ENCODE assay signal across 8 mouse cellular contexts in the genomic region with DNA sequence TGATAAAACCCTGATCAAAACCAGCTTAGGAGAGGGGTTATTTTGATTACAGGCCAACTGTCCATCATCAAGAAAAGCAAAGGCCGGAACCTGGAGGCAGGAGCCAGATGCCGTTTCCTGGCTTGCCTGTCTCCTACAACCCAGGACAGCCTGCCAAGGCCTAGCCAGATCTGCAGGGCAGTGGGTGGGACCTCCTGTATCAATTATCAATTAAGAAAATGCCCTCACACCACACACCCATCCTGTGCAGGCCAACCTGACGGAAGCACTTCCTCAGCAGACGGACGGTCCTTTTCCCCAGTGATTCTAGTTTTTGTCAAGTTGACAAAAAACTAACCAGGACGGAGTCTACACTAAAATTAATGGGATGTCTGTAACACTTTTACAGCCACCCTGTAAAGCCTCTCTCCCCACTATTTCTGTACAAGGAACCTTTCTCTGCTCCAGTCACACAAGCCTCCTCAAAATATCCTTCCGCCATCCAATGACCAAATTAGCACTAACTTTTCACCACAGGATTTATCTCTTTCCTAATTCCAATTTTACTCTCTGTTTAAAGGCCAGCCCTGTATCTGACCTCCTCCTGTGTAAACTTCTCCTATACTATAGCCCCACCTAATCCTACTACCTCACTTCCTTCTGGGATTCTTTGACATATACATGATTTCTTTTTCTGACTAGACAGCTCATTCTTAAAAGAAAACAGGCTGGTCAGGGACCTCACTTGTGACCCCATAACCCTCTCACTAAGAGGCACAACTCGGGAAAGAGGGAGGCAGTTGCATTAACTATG. TPM values are rescaled to one million over a fixed set of nuclear protein-coding genes. Genes with fewer than 3 reads are reported as not detected.
DNase-seq lines count a peak whose midpoint lies in the region; ATAC-seq and TF ChIP-seq lines count a peak whose summit lies in the region.

No protein-coding gene starts in this region.

- H3K9ac ChIP-seq in kidney, embryonic 14.5 days (ENCODE audit: low read depth, low read length), result no peak overlapping the region
- no peak overlapping the region for H3K9ac ChIP-seq in heart, adult 2 months (ENCODE audit: low read depth, low read length)
- H3K9ac ChIP-seq in midbrain, embryonic 14.5 days (replicated peaks; ENCODE audit: low read length), result no peak overlapping the region

- DNase-seq in kidney, adult 11 months, result peak; percentile 54
- DNase-seq in heart, adult 2 months, result peak; percentile 43 to 44
- peak; percentile 63 for DNase-seq in kidney, postnatal 14 days
- no peak for DNase-seq in midbrain, embryonic 14.5 days
- DNase-seq in urinary bladder, adult 18-20 months (ENCODE audit: low spot score in 2 of 2), result no peak
- DNase-seq in thymus, adult 2 months, result no peak

- H3K27me3 ChIP-seq in kidney, embryonic 14.5 days (ENCODE audit: control insufficient read depth, insufficient read depth, low read length), result no peaks in the 10 kb centered on the region
- no peaks in the 10 kb centered on the region for H3K27me3 ChIP-seq in heart, adult 2 months (ENCODE audit: control insufficient read depth, insufficient read depth, low read length)
- no peaks in the 10 kb centered on the region for H3K27me3 ChIP-seq in midbrain, embryonic 14.5 days (ENCODE audit: control insufficient read depth, insufficient read depth, low read length)
- H3K27me3 ChIP-seq in thymus, adult 2 months (ENCODE audit: control insufficient read depth, insufficient read depth, low read length), result no peaks in the 10 kb centered on the region

- TF ChIP-seq CTCF in heart, adult 2 months (IDR thresholded peaks at IDR 0.05), result no peak
- TF ChIP-seq CTCF in thymus, adult 2 months (IDR thresholded peaks at IDR 0.05; ENCODE audit: borderline replicate concordance, control insufficient read depth, extremely low read depth, insufficient read depth, low read length, poor library complexity), result no peak

- no peak for TF ChIP-seq EP300 in heart, adult 2 months (IDR thresholded peaks at IDR 0.05; ENCODE audit: insufficient read depth, low read depth, low read length)

- no peaks in the 10 kb centered on the region for H3K9me3 ChIP-seq in kidney, embryonic 14.5 days (ENCODE audit: control insufficient read depth, low read length)
- H3K9me3 ChIP-seq in midbrain, embryonic 14.5 days (ENCODE audit: control insufficient read depth, low read length), result no peaks in the 10 kb centered on the region

- peaks cover 25% of the 10 kb centered on the region for H3K4me1 ChIP-seq in kidney, embryonic 14.5 days (ENCODE audit: control insufficient read depth, insufficient read depth, low read length)
- peaks cover 10% of the 10 kb centered on the region for H3K4me1 ChIP-seq in heart, adult 2 months (ENCODE audit: control insufficient read depth, insufficient read depth, low read length)
- peaks cover 18% of the 10 kb centered on the region for H3K4me1 ChIP-seq in midbrain, embryonic 14.5 days (ENCODE audit: control insufficient read depth, insufficient read depth, low read length)
- peaks cover 6% of the 10 kb centered on the region for H3K4me1 ChIP-seq in thymus, adult 2 months (replicated peaks; ENCODE audit: control insufficient read depth, insufficient read depth, low read length)

- WGBS in kidney, embryonic 14.5 days, result 52% methylated on average over 8 of the region's 8 CpGs
- WGBS in heart, adult 2 months, result 41% methylated on average over 8 of the region's 8 CpGs
- WGBS in midbrain, embryonic 14.5 days, result 85% methylated on average over 8 of the region's 8 CpGs
- 83% methylated on average over 8 of the region's 8 CpGs for WGBS in thymus, adult 2 months

- H3K4me3 ChIP-seq in kidney, embryonic 14.5 days (ENCODE audit: low read length), result no peak overlapping the region
- no peak overlapping the region for H3K4me3 ChIP-seq in heart, adult 2 months
- peak overlapping the region; percentile 68; the same call in 1 of the 2 replicates for H3K4me3 ChIP-seq in midbrain, embryonic 14.5 days (replicated peaks; ENCODE audit: low read depth, low read length)
- H3K4me3 ChIP-seq in thymus, adult 2 months (ENCODE audit: control insufficient read depth, insufficient read depth, low read length), result no peak overlapping the region

- no peaks in the 10 kb centered on the region for H3K36me3 ChIP-seq in kidney, embryonic 14.5 days (ENCODE audit: control insufficient read depth, insufficient read depth, low read length)
- no peaks in the 10 kb centered on the region for H3K36me3 ChIP-seq in heart, adult 2 months (ENCODE audit: control insufficient read depth, insufficient read depth, low read length)
- H3K36me3 ChIP-seq in midbrain, embryonic 14.5 days (ENCODE audit: control insufficient read depth, insufficient read depth, low read length), result no peaks in the 10 kb centered on the region
- no peaks in the 10 kb centered on the region for H3K36me3 ChIP-seq in thymus, adult 2 months (ENCODE audit: control insufficient read depth, insufficient read depth, low read length)

- no peak overlapping the region for H3K4me2 ChIP-seq in kidney, embryonic 14.5 days (replicated peaks; ENCODE audit: low read depth, low read length)
- H3K4me2 ChIP-seq in midbrain, embryonic 14.5 days (ENCODE audit: low read length), result peak overlapping the region; percentile 82; the same call in 1 of the 2 replicates

- intact Hi-C loops in heart, adult 2 months (cut with DNase I), result no loop called here

- 0 out of 2 replicates have a peak, but pooled peaks cover 5% of the 10 kb centered on the region for H3K79me2 ChIP-seq in heart, adult 2 months (replicated peaks; ENCODE audit: control insufficient read depth, insufficient read depth, low read length)

- no peak for ATAC-seq in kidney, embryonic 14.5 days (ENCODE audit: low FRiP score, low TSS enrichment)
- no peak for ATAC-seq in midbrain, embryonic 14.5 days (ENCODE audit: low FRiP score, low TSS enrichment)
- ATAC-seq in erythroblast, adult 5-6 weeks (replicated peaks; ENCODE audit: low FRiP score, poor library complexity, severe bottlenecking), result no peak

- no peak for TF ChIP-seq POLR2A in heart, adult 2 months (IDR thresholded peaks at IDR 0.05; ENCODE audit: insufficient read depth, low read depth, low read length)
- no peak for TF ChIP-seq POLR2A in thymus, adult 2 months (IDR thresholded peaks at IDR 0.05; ENCODE audit: control insufficient read depth, extremely low read depth, insufficient read depth, low read length, poor library complexity)

- no peak overlapping the region for H3K27ac ChIP-seq in kidney, embryonic 14.5 days (ENCODE audit: low read depth, low read length)
- peak overlapping the region; percentile 29 for H3K27ac ChIP-seq in heart, adult 2 months
- H3K27ac ChIP-seq in midbrain, embryonic 14.5 days (replicated peaks; ENCODE audit: low read depth, low read length), result no peak overlapping the region
- H3K27ac ChIP-seq in thymus, adult 2 months (ENCODE audit: control insufficient read depth, insufficient read depth, low read length), result no peak overlapping the region

RNA-seq across cellular contexts. Expression of a gene that starts 2.1 kb away (rescaled TPM):
- 34.1 and 52.5 TPM in 2 replicates for polyA plus RNA-seq in kidney, embryonic 14.5 days (2014; fragmentation: Nextera tagmentation; extraction: Ambion mirVana)
- total RNA-seq in heart, adult 2 months (2021), result 10 to 100 TPM; 20.9 to 22.0 TPM
- polyA plus RNA-seq in heart, adult 2 months (2012; rRNA removed), result 8.1 and 10.1 TPM in 2 replicates
- 129 and 140 TPM in 2 replicates for polyA plus RNA-seq in midbrain, embryonic 14.5 days (2014; fragmentation: Nextera tagmentation; extraction: Ambion mirVana)
- polyA plus RNA-seq in thymus, adult 2 months (2012; rRNA removed), result 29.1 and 33.7 TPM in 2 replicates
- total RNA-seq in erythroblast, adult 5-6 weeks (2015; ENCODE audit: low replicate concordance), result 6.5 and 9.2 TPM in 2 replicates
- total RNA-seq in erythroblast, adult 5-6 weeks (2017; ENCODE audit: low replicate concordance), result 2.4 and 6.3 TPM in 2 replicates

RNA-seq across cellular contexts. Expression of a gene that starts 50.0 kb away (rescaled TPM):
- polyA plus RNA-seq in kidney, embryonic 14.5 days (2014; fragmentation: Nextera tagmentation; extraction: Ambion mirVana), result 0.57 and 0.61 TPM in 2 replicates
- total RNA-seq in heart, adult 2 months (2021), result 1 to 10 TPM in 1 of 2 experiments, under 1 TPM in 1; 0.97 to 1.2 TPM
- 0.45 and 1.00 TPM in 2 replicates for polyA plus RNA-seq in heart, adult 2 months (2012; rRNA removed)
- 2.1 and 2.4 TPM in 2 replicates for polyA plus RNA-seq in midbrain, embryonic 14.5 days (2014; fragmentation: Nextera tagmentation; extraction: Ambion mirVana)
- 51.3 and 58.4 TPM in 2 replicates for polyA plus RNA-seq in thymus, adult 2 months (2012; rRNA removed)
- total RNA-seq in erythroblast, adult 5-6 weeks (2015; ENCODE audit: low replicate concordance), result 6.0 and 9.4 TPM in 2 replicates
- total RNA-seq in erythroblast, adult 5-6 weeks (2017; ENCODE audit: low replicate concordance), result 9.3 and 12.0 TPM in 2 replicates

RNA-seq across cellular contexts. Expression of a gene that starts 52.5 kb away (rescaled TPM):
- polyA plus RNA-seq in kidney, embryonic 14.5 days (2014; fragmentation: Nextera tagmentation; extraction: Ambion mirVana), result 233 and 242 TPM in 2 replicates
- total RNA-seq in heart, adult 2 months (2021), result 100 to 1,000 TPM; 146 to 164 TPM
- polyA plus RNA-seq in heart, adult 2 months (2012; rRNA removed), result 65.7 and 118 TPM in 2 replicates
- 160 and 162 TPM in 2 replicates for polyA plus RNA-seq in midbrain, embryonic 14.5 days (2014; fragmentation: Nextera tagmentation; extraction: Ambion mirVana)
- polyA plus RNA-seq in thymus, adult 2 months (2012; rRNA removed), result 43.5 and 43.6 TPM in 2 replicates
- total RNA-seq in erythroblast, adult 5-6 weeks (2015; ENCODE audit: low replicate concordance), result 129 and 153 TPM in 2 replicates
- 172 and 176 TPM in 2 replicates for total RNA-seq in erythroblast, adult 5-6 weeks (2017; ENCODE audit: low replicate concordance)

Comparison
In these comparisons a context has a peak if more than half of its experiments do, and no peak if none do; other contexts are left out.
1. DNase-seq: peak in kidney, adult 11 months (single experiment), heart, adult 2 months (2 of 2) and kidney, postnatal 14 days (single experiment); none in midbrain, embryonic 14.5 days (single experiment), urinary bladder, adult 18-20 months (0 of 2) and thymus, adult 2 months (single experiment).
2. RNA of a gene that starts 50.0 kb away (polyA plus RNA-seq): 51.3 to 58.4 TPM in thymus, adult 2 months; 2.1 to 2.4 TPM in midbrain, embryonic 14.5 days, 0.57 to 0.61 TPM in kidney, embryonic 14.5 days and 0.45 to 1.00 TPM in heart, adult 2 months; every median in the first group is over 10 times any median in the second.